Mouse (Mus musculus) intestine, postnatal 0 days (tissue): Measurements from ENCODE around the gene Pla1a. TPM values are rescaled to one million over a fixed set of nuclear protein-coding genes. Genes with fewer than 3 reads are reported as not detected.

ENCODE experiments used
- ATAC-seq: fragments of 200-750 bp; cut with Nextera tagmentation; 2 replicates; pipeline ENCODE4 v1.8.0; 2017; ENCODE audit warnings: mild to moderate bottlenecking, moderate TSS enrichment, moderate library complexity
- H3K27ac ChIP-seq: fragments of 300-500 bp; sonication (generic); 2 replicates; pipeline ENCODE4 v1.5.1; 2014; ENCODE audit warnings: mild to moderate bottlenecking, low read depth, low read length, moderate library complexity
- H3K27me3 ChIP-seq: fragments of 300-500 bp; sonication (generic); replicated peaks from 2 replicates; pipeline ENCODE4 v1.6.1; 2014; ENCODE audit warnings: low read length, mixed read lengths; ENCODE audit not compliant: control insufficient read depth, insufficient read depth
- H3K36me3 ChIP-seq: fragments of 300-500 bp; sonication (generic); 2 replicates; pipeline ENCODE4 v1.6.1; 2014; ENCODE audit warnings: mild to moderate bottlenecking, moderate library complexity; ENCODE audit not compliant: control insufficient read depth, insufficient read depth
- H3K4me1 ChIP-seq: fragments of 300-500 bp; sonication (generic); replicated peaks from 2 replicates; pipeline ENCODE4 v1.6.1; 2014; ENCODE audit warnings: antibody characterized with exemption, low read length, mixed read lengths; ENCODE audit not compliant: control insufficient read depth, insufficient read depth
- H3K4me2 ChIP-seq: fragments of 300-500 bp; sonication (generic); replicated peaks from 2 replicates; pipeline ENCODE4 v1.6.1; 2014; ENCODE audit warnings: low read depth, mild to moderate bottlenecking, moderate library complexity
- H3K4me3 ChIP-seq: fragments of 300-500 bp; sonication (generic); 2 replicates; pipeline ENCODE4 v1.5.1; 2014; ENCODE audit warnings: low read depth, low read length
- H3K9ac ChIP-seq: fragments of 300-500 bp; sonication (generic); 2 replicates; pipeline ENCODE4 v1.6.1; 2014; ENCODE audit warnings: mild to moderate bottlenecking, low read depth, low read length
- H3K9me3 ChIP-seq: fragments of 300-500 bp; sonication (generic); 2 replicates; pipeline ENCODE4 v1.6.1; 2016; ENCODE audit warnings: mixed run types; ENCODE audit not compliant: control insufficient read depth
- CTCF ChIP-seq: sonication (generic); IDR thresholded peaks from 2 replicates; pipeline ENCODE4 v1.5.1; 2016; ENCODE audit warnings: low read depth, mild to moderate bottlenecking, control low read depth, antibody characterized with exemption, moderate library complexity
- WGBS: fragments of 180-500 bp; shearing (Covaris S2); extraction: QIAGEN DNeasy Blood & Tissue Kit; methylation state at CpG from one replicate; pipeline ENCODE4 v1.1.7; 2014; 5-methylcytosine and 5-hydroxymethylcytosine counted together
- polyA plus RNA-seq: library from polyadenylated mRNA; unstranded; fragments of >200 nt; fragmentation: Nextera tagmentation; extraction: Ambion mirVana; gene quantifications from 2 replicates; pipeline ENCODE4 v1.2.1, GENCODE M21; 2015

Pla1a gene
- polyA plus RNA-seq, 1 experiment from 2014 or later: 1.8 TPM

- ATAC-seq: no peak
- no peaks in the 10 kb centered on the region for H3K27me3 ChIP-seq
- TF ChIP-seq CTCF: no peak
- H3K36me3 ChIP-seq: peaks cover 12% of the 10 kb centered on the region
- no peaks in the 10 kb centered on the region for H3K9me3 ChIP-seq
- no peak overlapping the region for H3K4me2 ChIP-seq
- H3K27ac ChIP-seq: no peak overlapping the region
- no peaks in the 10 kb centered on the region for H3K4me1 ChIP-seq
- no peak overlapping the region for H3K9ac ChIP-seq
- 68% methylated on average over 6 of the region's 6 CpGs for WGBS
- no peak overlapping the region for H3K4me3 ChIP-seq
Measured at GRCm38 (mm10) chr16:38440403-38440802, 7.5 kb upstream of the Pla1a start.

DNA sequence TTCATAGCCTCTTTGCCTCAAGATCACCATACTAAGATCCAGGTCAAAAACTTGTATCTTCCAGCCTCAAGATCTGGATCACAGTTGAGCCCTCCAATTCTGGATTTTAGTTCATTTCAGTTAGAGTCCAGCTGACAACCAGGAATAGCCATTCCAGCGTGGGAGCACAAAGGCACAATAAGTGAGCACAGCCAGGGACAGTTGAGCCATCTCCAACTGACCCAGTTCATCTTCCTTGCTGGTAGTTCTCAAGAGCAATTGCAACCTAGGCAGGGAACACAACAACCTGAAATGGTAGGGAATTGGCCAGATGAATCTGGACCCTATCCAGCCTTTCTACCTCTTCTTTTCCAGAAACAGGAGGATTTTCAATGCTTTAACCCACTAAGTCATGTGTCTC is 6.2 kb upstream of the Pla1a start:
- ATAC-seq: no peak
- peaks cover under 1% of the 10 kb centered on the region; the same call in 1 of the 2 replicates for H3K36me3 ChIP-seq
- 88% methylated on average over 1 of the region's 1 CpGs for WGBS
- no peaks in the 10 kb centered on the region for H3K27me3 ChIP-seq
- no peak overlapping the region for H3K4me2 ChIP-seq
- H3K27ac ChIP-seq: no peak overlapping the region
- TF ChIP-seq CTCF: no peak
- no peaks in the 10 kb centered on the region for H3K9me3 ChIP-seq
- H3K4me1 ChIP-seq: no peaks in the 10 kb centered on the region
- H3K9ac ChIP-seq: no peak overlapping the region
- H3K4me3 ChIP-seq: no peak overlapping the region

- H3K27ac ChIP-seq: no peak overlapping the region
- no peaks in the 10 kb centered on the region for H3K36me3 ChIP-seq
- no peaks in the 10 kb centered on the region for H3K27me3 ChIP-seq
- H3K9me3 ChIP-seq: no peaks in the 10 kb centered on the region
- H3K9ac ChIP-seq: no peak overlapping the region
- no peak for TF ChIP-seq CTCF
- 84% methylated on average over 4 of the region's 4 CpGs for WGBS
- H3K4me1 ChIP-seq: peaks cover 4% of the 10 kb centered on the region; the same call in 1 of the 2 replicates
- no peak overlapping the region for H3K4me2 ChIP-seq
- H3K4me3 ChIP-seq: no peak overlapping the region
- no peak for ATAC-seq
Measured at GRCm38 (mm10) chr16:38434295-38434795, 1.4 kb upstream of the Pla1a start.

DNA sequence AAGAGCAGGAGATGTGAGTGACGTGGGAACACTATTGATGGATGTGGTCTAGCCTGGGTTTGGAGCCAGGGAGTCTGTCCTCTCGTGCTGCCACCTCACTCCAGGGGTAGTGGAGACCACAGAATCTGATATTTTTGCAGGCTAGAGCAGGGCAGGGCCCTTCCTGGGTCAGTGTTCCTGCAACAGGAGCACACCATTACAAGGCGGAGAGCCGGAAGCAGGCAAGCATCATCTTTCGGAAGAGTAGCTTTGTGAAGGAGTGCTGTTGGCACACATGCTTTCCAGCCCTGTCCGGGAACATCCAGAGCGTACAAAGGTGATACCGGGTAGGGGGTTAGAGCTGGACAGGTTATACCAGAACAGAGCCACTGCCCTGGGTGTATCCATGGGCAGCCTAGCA is 569 bp upstream of the Pla1a start:
- no peak overlapping the region for H3K4me3 ChIP-seq
- TF ChIP-seq CTCF: no peak

GRCm38 (mm10) chr16:38431446-38432185 is 1.3 kb downstream of the Pla1a start:
- no peaks in the 10 kb centered on the region for H3K27me3 ChIP-seq
- WGBS: 47% methylated on average over 13 of the region's 13 CpGs
- no peak overlapping the region for H3K27ac ChIP-seq
- no peak for ATAC-seq
- H3K4me1 ChIP-seq: peaks cover 4% of the 10 kb centered on the region; the same call in 1 of the 2 replicates
- TF ChIP-seq CTCF: no peak
- H3K4me3 ChIP-seq: no peak overlapping the region
- H3K9me3 ChIP-seq: no peaks in the 10 kb centered on the region
- no peak overlapping the region for H3K4me2 ChIP-seq
- no peaks in the 10 kb centered on the region for H3K36me3 ChIP-seq
- H3K9ac ChIP-seq: no peak overlapping the region

More for the DNA sequence above, 569 bp upstream of the Pla1a start:
- Histone ChIP-seq H3K9me3 (no peaks in the 10 kb centered on the region), H3K27ac (no peak overlapping the region), H3K9ac (no peak overlapping the region), H3K4me2 (no peak overlapping the region), H3K36me3 (no peaks in the 10 kb centered on the region), H3K4me1 (peaks cover 4% of the 10 kb centered on the region; the same call in 1 of the 2 replicates), H3K27me3 (no peaks in the 10 kb centered on the region)
- 91% methylated on average over 8 of the region's 8 CpGs for WGBS
- ATAC-seq: no peak

GRCm38 (mm10) chr16:38425799-38426198 is 7.1 kb downstream of the Pla1a start:
- H3K9ac ChIP-seq: no peak overlapping the region
- no peak for ATAC-seq
- no peak overlapping the region for H3K4me2 ChIP-seq
- no peak overlapping the region for H3K27ac ChIP-seq
- no peaks in the 10 kb centered on the region for H3K9me3 ChIP-seq
- WGBS: 80% methylated on average over 1 of the region's 1 CpGs
- no peaks in the 10 kb centered on the region for H3K36me3 ChIP-seq
- no peaks in the 10 kb centered on the region for H3K27me3 ChIP-seq
- TF ChIP-seq CTCF: no peak
- no peaks in the 10 kb centered on the region for H3K4me1 ChIP-seq
- no peak overlapping the region for H3K4me3 ChIP-seq
